Mouse (Mus musculus) stomach, postnatal 0 days (tissue): Measurements from ENCODE around the gene Slc24a3.

ENCODE experiments used
- CTCF ChIP-seq: IDR thresholded peaks from 2 replicates; pipeline ENCODE4 v1.5.1; 2016; ENCODE audit warnings: antibody characterized with exemption, low read depth, mild to moderate bottlenecking, moderate library complexity
- EP300 ChIP-seq: optimal IDR thresholded peaks from 2 replicates; pipeline ENCODE3; 2016; ENCODE audit warnings: antibody characterized with exemption

- TF ChIP-seq CTCF (no peak), EP300 (no peak)
These were observed 196.1 kb downstream of the Slc24a3 start for GRCm38 (mm10) chr2:145363604-145364003.
